Mouse (Mus musculus) urinary bladder, postnatal 14 days (tissue): ENCODE data around the gene Cryz.
"Not testable (repeated sequence)": the region's sequence is repeated elsewhere in the genome, so short reads cannot be mapped to it uniquely, and the experiment has no call there.

Source experiments
- DNase-seq: peaks from one replicate; pipeline ENCODE4 v3.0.0; 2021; ENCODE audit warnings: low spot score

The Cryz gene

GRCm38 (mm10) chr3:154611888-154612287 is 15.4 kb downstream of the Cryz start:
- no peak for DNase-seq

- DNase-seq, result no peak
Observed at GRCm38 (mm10) chr3:154614771-154615170, 18.3 kb downstream of the Cryz start.

- no peak for DNase-seq
Observed at GRCm38 (mm10) chr3:154615304-154615703, 18.8 kb downstream of the Cryz start.

GRCm38 (mm10) chr3:154616106-154616505 is 19.6 kb downstream of the Cryz start:
- no peak for DNase-seq

GRCm38 (mm10) chr3:154628284-154628683 is 31.8 kb downstream of the Cryz start:
- DNase-seq, result no peak

GRCm38 (mm10) chr3:154631281-154631680 is 34.8 kb downstream of the Cryz start:
- DNase-seq, result not testable (repeated sequence)

- no peak for DNase-seq
Observed at GRCm38 (mm10) chr3:154633091-154633490, 36.6 kb downstream of the Cryz start.

GRCm38 (mm10) chr3:154646638-154647442 is 50.3 kb downstream of the Cryz start:
- no peak for DNase-seq

- DNase-seq, result no peak
Observed at GRCm38 (mm10) chr3:154647443-154647780, 50.9 kb downstream of the Cryz start.

- no peak for DNase-seq
Observed at GRCm38 (mm10) chr3:154649411-154650285, 53.1 kb downstream of the Cryz start.

GRCm38 (mm10) chr3:154651192-154651821 is 54.8 kb downstream of the Cryz start:
- DNase-seq, result no peak

- peak; percentile 14 for DNase-seq
Observed at GRCm38 (mm10) chr3:154652581-154653420, 56.3 kb downstream of the Cryz start.

- no peak for DNase-seq
Observed at GRCm38 (mm10) chr3:154653454-154653853, 56.9 kb downstream of the Cryz start.

GRCm38 (mm10) chr3:154654284-154654683 is 57.8 kb downstream of the Cryz start:
- DNase-seq, result no peak

- DNase-seq, result no peak
Observed at GRCm38 (mm10) chr3:154654901-154655300, 58.4 kb downstream of the Cryz start.

GRCm38 (mm10) chr3:154655711-154656110 is 59.2 kb downstream of the Cryz start:
- DNase-seq, result no peak

GRCm38 (mm10) chr3:154663545-154663944 is 67.0 kb downstream of the Cryz start, which contains the start of gene Erich3:
Gene Erich3, plus strand, starts transcription at chr3:154663859.
- no peak for DNase-seq

- no peak for DNase-seq
Observed at GRCm38 (mm10) chr3:154663976-154664581, 67.6 kb downstream of the Cryz start.

- no peak for DNase-seq
Observed at GRCm38 (mm10) chr3:154664636-154665035, 68.1 kb downstream of the Cryz start.

- no peak for DNase-seq
Observed at GRCm38 (mm10) chr3:154668485-154668884, 72.0 kb downstream of the Cryz start.

- no peak for DNase-seq
Observed at GRCm38 (mm10) chr3:154670584-154670983, 74.1 kb downstream of the Cryz start.
